Mouse (Mus musculus) midbrain, embryonic 14.5 days (tissue): ENCODE data around the gene Acadvl. TPM values are rescaled to one million over a fixed set of nuclear protein-coding genes. Genes with fewer than 3 reads are reported as not detected.

Experiments used
- ATAC-seq: fragments of 200-750 bp; cut with Nextera tagmentation; 2 replicates; pipeline ENCODE4 v1.8.0; 2017; ENCODE audit warnings: moderate number of reproducible peaks, moderate library complexity; ENCODE audit not compliant: low FRiP score, low TSS enrichment
- DNase-seq: peaks from one replicate; pipeline ENCODE4 v3.0.0-alpha.2; 2015
- H3K27ac ChIP-seq: fragments of 300-500 bp; sonication (generic); replicated peaks from 2 replicates; pipeline ENCODE4 v1.5.1; 2014; ENCODE audit warnings: mild to moderate bottlenecking, low read depth, low read length, moderate library complexity
- H3K27me3 ChIP-seq: fragments of 300-500 bp; sonication (generic); 2 replicates; pipeline ENCODE4 v1.6.1; 2014; ENCODE audit warnings: low read length, control low read depth, mixed read lengths; ENCODE audit not compliant: control insufficient read depth, insufficient read depth
- H3K36me3 ChIP-seq: fragments of 300-500 bp; sonication (generic); 2 replicates; pipeline ENCODE4 v1.6.1; 2014; ENCODE audit warnings: low read length, control low read depth; ENCODE audit not compliant: control insufficient read depth, insufficient read depth
- H3K4me1 ChIP-seq: fragments of 300-500 bp; sonication (generic); 2 replicates; pipeline ENCODE4 v1.6.1; 2014; ENCODE audit warnings: mild to moderate bottlenecking, antibody characterized with exemption, low read length, control low read depth; ENCODE audit not compliant: control insufficient read depth, insufficient read depth
- H3K4me2 ChIP-seq: fragments of 300-500 bp; sonication (generic); 2 replicates; pipeline ENCODE4 v1.6.1; 2014; ENCODE audit warnings: mild to moderate bottlenecking, low read length, moderate library complexity
- H3K4me3 ChIP-seq: fragments of 300-500 bp; sonication (generic); replicated peaks from 2 replicates; pipeline ENCODE4 v1.5.1; 2014; ENCODE audit warnings: low read depth, low read length
- H3K9ac ChIP-seq: fragments of 300-500 bp; sonication (generic); replicated peaks from 2 replicates; pipeline ENCODE4 v1.6.1; 2014; ENCODE audit warnings: mild to moderate bottlenecking, low read length, moderate library complexity
- H3K9me3 ChIP-seq: fragments of 300-500 bp; sonication (generic); 2 replicates; pipeline ENCODE4 v1.6.1; 2016; ENCODE audit warnings: low read length, control low read depth, mixed read lengths; ENCODE audit not compliant: control insufficient read depth
- WGBS: fragments of 180-500 bp; shearing (Covaris S2); extraction: QIAGEN DNeasy Blood & Tissue Kit; methylation state at CpG from one replicate; pipeline ENCODE4 v1.1.7; 2014; 5-methylcytosine and 5-hydroxymethylcytosine counted together
- polyA plus RNA-seq: library from polyadenylated mRNA; unstranded; fragments of >200 nt; fragmentation: Nextera tagmentation; extraction: Ambion mirVana; gene quantifications from 2 replicates; pipeline ENCODE4 v1.2.1, GENCODE M21; 2014

Gene Acadvl
- polyA plus RNA-seq, 1 experiment from 2014 or later, result 49.6 TPM

DNA sequence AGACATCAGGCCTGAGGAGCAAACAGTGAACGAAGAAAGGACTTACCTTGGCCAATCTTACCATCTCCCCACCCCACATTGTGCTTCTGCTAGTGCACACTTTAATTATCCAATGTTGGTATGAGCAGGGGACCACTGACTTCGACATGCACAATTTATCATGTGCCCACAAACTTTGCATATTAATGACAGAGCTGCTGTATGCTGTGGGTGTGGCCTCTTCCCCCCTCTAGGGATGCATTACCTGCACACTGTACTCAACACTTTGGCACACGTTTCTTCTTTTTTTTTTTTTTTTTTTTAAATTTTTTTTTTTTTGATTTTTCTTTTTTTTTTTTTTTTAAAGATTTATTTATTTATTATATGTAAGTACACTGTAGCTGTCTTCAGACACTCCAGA lies 44.4 kb downstream of the Acadvl start:
- no peak for DNase-seq
- Histone ChIP-seq H3K9me3 (no peaks in the 10 kb centered on the region), H3K27me3 (peaks cover 26% of the 10 kb centered on the region), H3K36me3 (peaks cover 57% of the 10 kb centered on the region), H3K4me2 (no peak overlapping the region), H3K4me1 (0 out of 2 replicates have a peak, but pooled peaks cover 5% of the 10 kb centered on the region), H3K9ac (no peak overlapping the region), H3K4me3 (no peak overlapping the region), H3K27ac (no peak overlapping the region)
- 89% methylated on average over 3 of the region's 3 CpGs for WGBS
- no peak for ATAC-seq

DNA sequence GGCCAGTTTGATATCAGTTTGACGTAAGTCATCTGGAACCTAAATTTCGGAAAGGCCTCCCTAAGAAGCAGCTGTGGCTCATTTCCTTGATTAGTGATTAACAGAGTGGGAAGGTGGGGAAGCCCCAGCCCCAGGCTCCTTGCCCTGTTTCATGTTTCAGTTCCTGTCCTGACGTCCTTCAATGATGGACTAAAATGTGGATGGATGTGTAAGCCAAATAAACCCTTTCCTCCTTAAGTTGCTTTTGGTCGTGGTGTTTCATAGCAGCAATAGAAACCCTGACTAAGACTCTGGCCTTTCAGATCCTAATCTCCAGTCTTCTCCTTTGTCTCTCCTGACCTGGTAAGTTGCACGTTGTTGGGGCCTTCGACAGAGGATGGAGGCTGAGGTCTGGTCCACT lies 45.0 kb downstream of the Acadvl start:
- Histone ChIP-seq H3K27ac (no peak overlapping the region), H3K27me3 (peaks cover 31% of the 10 kb centered on the region), H3K9ac (no peak overlapping the region), H3K9me3 (no peaks in the 10 kb centered on the region), H3K4me3 (no peak overlapping the region), H3K4me2 (no peak overlapping the region), H3K36me3 (peaks cover 53% of the 10 kb centered on the region), H3K4me1 (0 out of 2 replicates have a peak, but pooled peaks cover 5% of the 10 kb centered on the region)
- DNase-seq (no peak), ATAC-seq (no peak)
- WGBS, result 90% methylated on average over 6 of the region's 6 CpGs

DNA sequence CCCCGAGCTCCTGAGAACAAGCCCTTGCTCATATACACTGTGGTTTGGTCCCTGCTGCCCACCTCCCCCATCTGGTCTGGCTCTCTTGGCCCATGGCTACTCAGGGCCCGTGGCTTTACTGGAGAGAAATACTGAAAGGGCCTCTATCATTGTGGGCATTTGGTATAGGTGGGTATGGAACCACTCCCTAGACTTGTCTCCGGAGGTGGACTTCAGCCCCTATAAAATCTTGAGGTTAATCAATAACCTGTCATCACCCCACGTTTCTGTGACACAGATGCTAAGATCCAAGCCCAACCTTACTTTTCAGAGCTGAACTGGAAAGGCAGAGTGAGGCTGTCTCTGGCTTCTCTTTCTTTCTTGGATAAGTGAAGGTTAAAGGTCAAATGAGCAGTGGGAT lies 46.4 kb downstream of the Acadvl start:
- no peak for DNase-seq
- Histone ChIP-seq H3K27me3 (peaks cover 45% of the 10 kb centered on the region), H3K36me3 (peaks cover 39% of the 10 kb centered on the region), H3K9me3 (no peaks in the 10 kb centered on the region), H3K4me1 (0 out of 2 replicates have a peak, but pooled peaks cover 5% of the 10 kb centered on the region), H3K27ac (no peak overlapping the region), H3K4me3 (no peak overlapping the region), H3K9ac (no peak overlapping the region), H3K4me2 (no peak overlapping the region)
- 92% methylated on average over 4 of the region's 4 CpGs for WGBS
- no peak for ATAC-seq

DNA sequence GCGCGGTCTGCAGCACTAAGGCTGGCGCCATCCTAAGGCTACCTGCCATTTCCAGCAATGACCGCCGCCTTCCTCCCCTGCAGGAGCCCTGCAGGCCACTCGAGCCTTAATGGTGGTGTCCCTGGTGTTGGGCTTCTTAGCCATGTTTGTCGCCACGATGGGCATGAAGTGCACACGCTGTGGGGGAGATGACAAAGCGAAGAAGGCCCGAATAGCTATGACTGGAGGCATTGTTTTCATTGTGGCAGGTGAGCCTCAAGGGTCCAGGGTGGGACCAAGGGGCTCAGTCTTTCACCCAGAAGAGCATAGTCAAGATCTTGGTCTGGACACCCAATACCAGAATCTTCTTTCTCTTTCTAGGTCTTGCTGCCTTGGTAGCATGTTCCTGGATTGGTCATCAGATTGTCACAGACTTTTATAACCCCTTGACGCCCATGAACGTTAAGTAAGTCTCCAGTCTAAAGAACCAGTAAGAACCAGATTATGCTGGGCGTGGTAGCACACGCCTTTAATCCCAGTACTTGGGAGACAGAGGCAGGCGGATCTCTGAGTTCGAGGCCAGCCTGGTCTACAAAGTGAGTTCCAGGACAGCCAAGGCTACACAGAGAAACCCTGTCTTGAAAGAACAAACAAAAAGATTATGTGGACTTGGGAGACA lies 48.2 kb downstream of the Acadvl start:
- 37% methylated on average over 17 of the region's 17 CpGs for WGBS
- Histone ChIP-seq H3K4me2 (peak overlapping the region; percentile 40), H3K4me1 (0 out of 2 replicates have a peak, but pooled peaks cover 5% of the 10 kb centered on the region), H3K4me3 (peak overlapping the region; percentile 18), H3K9ac (no peak overlapping the region), H3K27me3 (peaks cover 55% of the 10 kb centered on the region), H3K9me3 (no peaks in the 10 kb centered on the region), H3K36me3 (peaks cover 24% of the 10 kb centered on the region), H3K27ac (no peak overlapping the region)
- ATAC-seq (no peak), DNase-seq (peak; percentile 25)

DNA sequence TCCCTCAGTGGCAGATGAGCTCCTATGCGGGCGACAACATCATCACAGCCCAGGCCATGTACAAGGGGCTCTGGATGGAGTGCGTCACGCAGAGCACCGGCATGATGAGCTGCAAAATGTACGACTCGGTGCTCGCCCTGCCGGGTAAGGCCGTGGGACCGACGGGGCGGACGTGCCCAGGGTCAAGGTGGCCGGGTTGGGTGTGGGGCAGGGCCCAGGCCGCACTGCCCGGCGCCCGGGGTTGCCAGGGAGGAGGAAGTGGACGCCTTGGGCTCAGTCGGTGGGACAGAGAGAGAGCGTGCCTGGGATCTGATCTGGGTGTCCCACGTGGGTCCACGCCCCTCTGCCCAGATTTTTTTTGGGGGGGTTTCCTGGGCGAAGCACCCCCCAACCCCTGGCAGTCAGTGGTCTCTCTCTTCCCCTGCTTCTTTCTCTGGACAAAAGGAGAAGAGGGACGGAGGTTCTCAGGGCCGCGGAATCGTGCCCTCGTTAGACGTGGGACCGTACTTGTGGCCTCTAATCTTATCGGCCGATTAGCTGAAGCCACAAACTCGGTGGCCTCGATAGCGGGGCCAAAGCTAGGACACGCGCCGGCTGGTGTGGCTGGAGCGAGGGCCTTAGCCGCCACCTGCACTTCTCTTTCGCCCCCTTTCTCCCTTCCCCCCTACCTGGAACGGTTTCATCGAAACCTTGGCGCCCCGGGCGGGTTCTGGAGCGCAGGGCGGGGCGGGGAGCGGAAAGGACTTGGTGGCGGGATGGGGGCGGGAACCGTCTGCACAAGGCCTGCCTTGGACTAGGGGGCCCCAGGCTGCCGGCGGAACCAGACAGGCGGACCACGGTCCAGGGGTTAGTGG lies 49.0 kb downstream of the Acadvl start:
- H3K27ac ChIP-seq, result no peak overlapping the region
- no peaks in the 10 kb centered on the region for H3K9me3 ChIP-seq
- DNase-seq (no peak), ATAC-seq (no peak)
- peak overlapping the region; percentile 18 for H3K4me3 ChIP-seq
- 0 out of 2 replicates have a peak overlapping the region, but pooled peaks have one; percentile 9 for H3K9ac ChIP-seq
- 1% methylated on average over 58 of the region's 59 CpGs for WGBS
- peaks cover 21% of the 10 kb centered on the region for H3K36me3 ChIP-seq
- H3K4me1 ChIP-seq, result 0 out of 2 replicates have a peak, but pooled peaks cover 5% of the 10 kb centered on the region
- peaks cover 55% of the 10 kb centered on the region for H3K27me3 ChIP-seq
- peak overlapping the region; percentile 40 for H3K4me2 ChIP-seq

DNA sequence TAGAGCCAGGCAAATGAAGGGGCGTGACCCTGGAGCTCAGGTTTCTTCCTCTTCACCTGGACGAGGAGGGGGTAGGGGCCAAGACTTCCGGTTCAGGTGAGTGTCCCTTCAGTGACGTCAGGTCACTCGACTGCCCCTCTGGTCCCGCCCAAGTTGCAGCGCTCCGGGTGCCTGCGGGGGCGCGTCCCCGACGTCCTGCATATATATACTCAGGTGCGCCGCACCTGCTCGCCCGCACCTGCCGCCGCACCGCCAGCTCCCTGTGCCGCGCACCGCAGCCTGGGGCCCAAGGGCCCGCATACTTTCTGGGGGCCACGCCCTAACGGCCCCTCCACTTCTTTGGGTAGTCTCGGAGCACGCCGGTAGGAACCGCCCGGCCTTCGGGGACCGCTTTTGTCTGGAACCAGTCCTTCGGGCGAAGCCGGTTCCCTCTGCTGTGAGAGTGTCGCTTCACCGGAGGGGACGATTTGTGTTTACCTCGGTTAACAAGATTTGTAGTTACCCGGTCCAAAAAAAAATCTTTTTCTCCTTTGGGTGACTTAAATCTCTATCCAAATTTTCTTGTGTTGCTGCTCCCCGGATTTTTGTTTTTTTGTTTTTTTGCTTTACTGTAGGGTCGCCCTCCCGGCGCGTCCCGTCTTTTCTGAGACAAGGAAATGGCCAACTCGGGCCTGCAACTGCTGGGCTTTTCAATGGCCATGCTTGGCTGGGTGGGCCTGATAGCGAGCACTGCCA lies 49.8 kb downstream of the Acadvl start:
- DNase-seq (peak; percentile 28), ATAC-seq (no peak)
- H3K27ac ChIP-seq, result no peak overlapping the region
- H3K9me3 ChIP-seq, result no peaks in the 10 kb centered on the region
- H3K36me3 ChIP-seq, result peaks cover 20% of the 10 kb centered on the region
- peaks cover 55% of the 10 kb centered on the region for H3K27me3 ChIP-seq
- 0 out of 2 replicates have a peak, but pooled peaks cover 5% of the 10 kb centered on the region for H3K4me1 ChIP-seq
- no peak overlapping the region for H3K9ac ChIP-seq
- WGBS, result 2% methylated on average over 49 of the region's 49 CpGs
- H3K4me2 ChIP-seq, result 0 out of 2 replicates have a peak overlapping the region, but pooled peaks have one; percentile 17
- H3K4me3 ChIP-seq, result 0 out of 2 replicates have a peak overlapping the region, but pooled peaks have one; percentile 7

DNA sequence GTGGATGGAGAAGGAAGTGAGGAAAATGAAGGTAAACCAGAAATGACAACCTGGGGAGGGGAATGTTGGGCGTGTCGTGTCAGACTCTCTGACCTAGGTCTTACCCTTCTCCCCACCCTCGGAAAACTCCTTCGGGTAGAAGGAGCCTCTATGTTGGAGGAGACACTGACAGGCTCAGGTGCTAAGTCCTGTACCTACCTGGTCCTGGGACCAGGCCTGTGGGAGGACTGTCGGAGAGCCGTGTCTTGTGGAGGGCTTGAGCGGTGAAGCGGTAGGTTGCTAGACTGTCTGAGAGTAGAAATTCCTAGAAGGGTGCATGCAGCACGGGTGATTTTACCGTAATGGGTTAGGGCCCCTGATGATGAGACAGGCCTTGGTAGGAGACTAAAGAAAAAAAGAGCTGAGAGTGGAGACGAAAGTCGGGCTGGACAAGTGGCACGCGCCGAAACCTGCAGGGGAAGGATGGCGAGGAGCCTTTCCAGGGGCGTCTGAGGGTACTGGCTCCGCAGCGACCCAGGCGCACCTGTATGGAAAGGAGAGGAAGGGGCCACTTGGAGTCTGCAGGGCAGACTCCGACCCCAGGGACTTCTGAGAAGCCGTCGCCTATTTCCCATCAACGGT lies 50.5 kb downstream of the Acadvl start, which contains the start of gene Cldn7:
TSS of gene Cldn7 (plus strand) at position 130 of the 621 bp plus-strand sequence.
- Histone ChIP-seq H3K36me3 (peaks cover 13% of the 10 kb centered on the region), H3K4me1 (0 out of 2 replicates have a peak, but pooled peaks cover 5% of the 10 kb centered on the region), H3K4me2 (0 out of 2 replicates have a peak within 1 kb of the TSS, but pooled peaks have one; percentile 17), H3K9me3 (no peaks in the 10 kb centered on the region), H3K4me3 (0 out of 2 replicates have a peak within 1 kb of the TSS, but pooled peaks have one; percentile 7), H3K9ac (no peak within 1 kb of the TSS), H3K27ac (no peak within 1 kb of the TSS), H3K27me3 (peaks cover 55% of the 10 kb centered on the region)
- 11% methylated on average over 24 of the region's 24 CpGs for WGBS
- DNase-seq (no peak), ATAC-seq (no peak)

DNA sequence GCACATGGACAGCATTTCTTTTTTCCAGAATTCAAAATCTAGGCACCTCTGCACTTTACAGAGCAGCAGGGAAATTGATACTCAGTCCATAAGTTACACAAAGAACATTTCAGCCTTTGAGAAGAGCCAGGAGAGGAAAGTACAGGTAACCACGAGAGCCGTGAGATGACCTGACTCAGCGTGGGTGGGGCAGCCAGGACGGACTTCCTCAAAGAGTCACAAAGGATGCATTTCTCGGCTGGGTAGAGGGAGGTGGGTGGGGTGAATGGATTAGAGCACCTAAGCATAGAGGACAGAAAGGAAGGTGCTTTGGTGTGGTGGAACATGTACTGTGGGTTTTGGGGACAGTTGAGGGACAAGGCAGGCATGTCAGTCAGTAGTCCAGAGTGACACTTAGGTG lies 53.4 kb downstream of the Acadvl start:
- no peak for DNase-seq
- peaks cover 40% of the 10 kb centered on the region for H3K27me3 ChIP-seq
- H3K4me1 ChIP-seq, result 0 out of 2 replicates have a peak, but pooled peaks cover 4% of the 10 kb centered on the region
- no peaks in the 10 kb centered on the region for H3K9me3 ChIP-seq
- H3K36me3 ChIP-seq, result no peaks in the 10 kb centered on the region
- WGBS, result 51% methylated on average over 5 of the region's 5 CpGs
- no peak overlapping the region for H3K4me3 ChIP-seq
- H3K4me2 ChIP-seq, result no peak overlapping the region
- H3K9ac ChIP-seq, result no peak overlapping the region
- no peak for ATAC-seq
- H3K27ac ChIP-seq, result no peak overlapping the region
